Mouse (Mus musculus) heart, embryonic 15.5 days (tissue): ENCODE measurements at regions not wholly inside any gene's neighbourhood (a gene's known extent, or its start where the extent isn't known, plus 50 kb on each side); places are given as distances from the start of the nearest gene placed in this dataset.
A peak's percentile ranks its signal among the peaks of the same experiment; 100 is the strongest.

Source experiments
- ATAC-seq: fragments of 200-750 bp; cut with Nextera tagmentation; replicated peaks from 2 replicates; pipeline ENCODE4 v1.8.0; 2017; ENCODE audit warnings: low read depth, moderate TSS enrichment; ENCODE audit not compliant: insufficient number of reproducible peaks, insufficient read depth, low FRiP score
- H3K27ac ChIP-seq: fragments of 300-500 bp; sonication (generic); 2 replicates; pipeline ENCODE4 v1.5.1; 2015; ENCODE audit warnings: mild to moderate bottlenecking, inconsistent platforms
- H3K27me3 ChIP-seq: fragments of 300-500 bp; sonication (generic); 2 replicates; pipeline ENCODE4 v1.6.1; 2015; ENCODE audit warnings: inconsistent platforms
- H3K36me3 ChIP-seq: fragments of 300-500 bp; sonication (generic); 2 replicates; pipeline ENCODE4 v1.6.1; 2015; ENCODE audit warnings: mild to moderate bottlenecking, inconsistent platforms
- H3K4me1 ChIP-seq: fragments of 300-500 bp; sonication (generic); replicated peaks from 2 replicates; pipeline ENCODE4 v1.6.1; 2015; ENCODE audit warnings: inconsistent platforms
- H3K4me2 ChIP-seq: fragments of 300-500 bp; sonication (generic); 2 replicates; pipeline ENCODE4 v1.6.1; 2015; ENCODE audit warnings: inconsistent platforms, mild to moderate bottlenecking, moderate library complexity
- H3K4me3 ChIP-seq: fragments of 300-500 bp; sonication (generic); 2 replicates; pipeline ENCODE4 v1.5.1; 2015; ENCODE audit warnings: mild to moderate bottlenecking, inconsistent platforms
- H3K9ac ChIP-seq: fragments of 300-500 bp; sonication (generic); 2 replicates; pipeline ENCODE4 v1.6.1; 2015; ENCODE audit warnings: mild to moderate bottlenecking, inconsistent platforms
- H3K9me3 ChIP-seq: fragments of 300-500 bp; sonication (generic); replicated peaks from 2 replicates; pipeline ENCODE4 v1.6.1; 2016; ENCODE audit warnings: inconsistent platforms
- WGBS: fragments of 180-500 bp; shearing (Covaris S2); methylation state at CpG from one replicate; pipeline ENCODE4 v1.1.7; 2015; ENCODE audit warnings: mixed read lengths; 5-methylcytosine and 5-hydroxymethylcytosine counted together

DNA sequence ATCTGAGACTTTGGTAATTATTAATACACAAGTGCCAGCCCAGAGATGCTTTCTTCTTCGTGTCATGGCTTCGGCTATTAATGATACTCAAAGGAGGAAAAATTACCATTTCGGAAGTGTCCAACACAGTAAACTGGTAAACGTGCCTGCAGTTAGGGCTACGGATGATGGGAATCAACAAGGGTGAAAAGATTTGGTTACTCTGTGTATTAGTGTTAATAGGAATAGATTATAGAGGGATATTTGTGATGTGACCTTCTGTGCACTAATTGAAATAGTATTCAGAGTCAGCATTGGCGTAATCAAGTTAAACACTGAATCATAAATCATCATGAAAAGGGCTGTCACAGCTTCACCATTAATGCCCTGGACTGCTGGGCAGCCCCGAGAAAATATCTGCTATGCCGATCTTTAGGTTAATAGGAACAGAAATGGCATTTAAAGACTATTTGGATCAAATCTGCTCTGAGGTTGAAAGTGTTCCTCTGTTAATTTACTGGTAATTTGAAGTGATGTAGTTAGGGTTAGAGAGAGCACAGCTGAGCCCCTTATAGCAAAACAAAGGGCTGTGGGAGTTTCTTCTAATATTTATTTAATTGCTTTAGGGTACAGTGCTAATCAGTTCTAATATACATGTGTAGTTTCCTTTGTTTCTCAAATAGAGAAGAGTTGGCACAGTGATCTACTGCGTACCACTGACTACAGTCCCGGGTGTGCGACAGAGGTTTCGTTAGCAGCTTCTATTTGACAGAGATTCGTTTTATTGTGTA is 160.7 kb downstream of the Rpl36a-ps1 start:
- no peak for ATAC-seq
- no peaks in the 10 kb centered on the region for H3K9me3 ChIP-seq
- H3K9ac ChIP-seq, result no peak overlapping the region
- no peak overlapping the region for H3K27ac ChIP-seq
- H3K36me3 ChIP-seq, result no peaks in the 10 kb centered on the region
- H3K4me1 ChIP-seq, result no peaks in the 10 kb centered on the region
- no peak overlapping the region for H3K4me2 ChIP-seq
- no peaks in the 10 kb centered on the region for H3K27me3 ChIP-seq
- H3K4me3 ChIP-seq, result no peak overlapping the region
- WGBS, result 84% methylated on average over 13 of the region's 13 CpGs

DNA sequence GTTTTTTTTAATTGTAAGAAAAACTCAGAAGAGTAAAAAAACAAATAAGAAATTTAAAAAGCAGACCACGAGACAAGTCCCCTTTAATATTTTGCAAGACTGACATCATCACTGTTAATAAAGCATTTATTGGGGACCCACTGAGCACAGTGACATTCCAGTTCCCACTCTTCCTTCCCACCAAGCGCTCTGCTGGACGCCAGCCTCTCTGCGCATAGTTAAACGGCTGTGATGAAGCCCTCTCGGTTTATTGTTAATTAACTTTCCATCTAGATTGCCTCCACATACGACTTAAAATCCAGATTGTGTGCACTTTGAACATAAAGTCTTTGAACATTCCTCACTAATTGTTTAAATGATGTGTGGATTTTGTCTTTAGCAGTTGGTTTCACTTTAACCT is 161.7 kb downstream of the Rpl36a-ps1 start:
- H3K4me1 ChIP-seq, result no peaks in the 10 kb centered on the region
- H3K4me2 ChIP-seq, result no peak overlapping the region
- no peak overlapping the region for H3K4me3 ChIP-seq
- H3K9me3 ChIP-seq, result no peaks in the 10 kb centered on the region
- no peaks in the 10 kb centered on the region for H3K36me3 ChIP-seq
- H3K27me3 ChIP-seq, result no peaks in the 10 kb centered on the region
- ATAC-seq, result no peak
- H3K9ac ChIP-seq, result no peak overlapping the region
- H3K27ac ChIP-seq, result no peak overlapping the region
- 78% methylated on average over 7 of the region's 7 CpGs for WGBS

DNA sequence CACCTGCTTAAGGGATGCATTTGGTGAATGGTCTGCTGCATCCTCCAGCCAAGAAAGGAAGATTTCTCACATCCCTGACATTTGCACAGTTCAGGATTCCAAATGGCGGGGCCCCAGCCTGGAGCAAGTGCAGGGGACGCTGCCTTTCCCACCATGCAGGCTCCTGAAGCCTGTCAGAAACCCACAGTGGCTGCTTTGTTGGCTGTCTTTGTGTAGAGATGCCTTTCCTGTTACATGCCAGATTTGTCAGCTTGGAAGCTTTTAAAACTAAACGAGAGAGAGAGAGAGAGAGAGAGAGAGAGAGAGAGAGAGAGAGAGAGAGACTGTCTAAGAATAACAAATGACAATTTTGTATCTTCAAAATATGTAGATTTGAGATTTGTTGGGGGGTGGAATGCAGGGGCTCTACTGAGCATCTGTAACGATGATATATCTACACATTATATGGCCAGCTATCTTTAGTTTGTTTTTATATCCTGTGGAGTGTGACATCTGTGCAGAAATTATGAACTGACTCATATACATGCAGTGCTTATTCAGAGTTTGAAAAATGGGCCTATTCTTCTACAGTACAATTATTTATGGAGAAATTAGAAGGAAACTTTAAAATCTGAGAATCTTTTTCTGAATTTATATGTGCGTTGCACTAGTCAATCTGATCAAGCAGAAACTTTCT is 164.0 kb downstream of the Rpl36a-ps1 start:
- WGBS, result 57% methylated on average over 5 of the region's 5 CpGs
- Histone ChIP-seq H3K27me3 (no peaks in the 10 kb centered on the region), H3K27ac (no peak overlapping the region), H3K9ac (no peak overlapping the region), H3K4me1 (no peaks in the 10 kb centered on the region), H3K4me3 (no peak overlapping the region), H3K36me3 (no peaks in the 10 kb centered on the region), H3K4me2 (no peak overlapping the region), H3K9me3 (no peaks in the 10 kb centered on the region)
- ATAC-seq, result no peak

DNA sequence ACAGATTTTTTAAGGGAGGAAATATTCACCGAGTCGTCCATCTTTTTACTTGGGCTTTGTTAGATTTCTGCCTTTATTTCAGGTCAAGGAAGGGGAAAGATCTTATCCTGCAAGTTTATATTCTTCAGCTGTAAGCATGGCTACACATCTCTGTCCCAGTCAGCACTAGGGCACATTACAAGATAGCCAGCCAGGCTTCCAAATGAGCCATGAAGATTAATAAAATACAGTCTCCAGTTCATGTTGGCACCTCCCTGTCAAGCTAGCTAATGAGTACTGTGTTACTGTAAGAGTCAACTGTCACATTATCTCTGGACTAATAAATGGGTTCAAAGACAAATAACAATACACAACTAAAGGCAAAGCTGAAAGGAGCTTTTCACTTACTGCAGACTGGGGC is 166.6 kb downstream of the Rpl36a-ps1 start:
- no peak for ATAC-seq
- no peaks in the 10 kb centered on the region for H3K9me3 ChIP-seq
- H3K27ac ChIP-seq, result no peak overlapping the region
- WGBS, result 75% methylated on average over 2 of the region's 2 CpGs
- no peaks in the 10 kb centered on the region for H3K36me3 ChIP-seq
- no peak overlapping the region for H3K4me2 ChIP-seq
- H3K27me3 ChIP-seq, result no peaks in the 10 kb centered on the region
- no peaks in the 10 kb centered on the region for H3K4me1 ChIP-seq
- no peak overlapping the region for H3K4me3 ChIP-seq
- H3K9ac ChIP-seq, result no peak overlapping the region

DNA sequence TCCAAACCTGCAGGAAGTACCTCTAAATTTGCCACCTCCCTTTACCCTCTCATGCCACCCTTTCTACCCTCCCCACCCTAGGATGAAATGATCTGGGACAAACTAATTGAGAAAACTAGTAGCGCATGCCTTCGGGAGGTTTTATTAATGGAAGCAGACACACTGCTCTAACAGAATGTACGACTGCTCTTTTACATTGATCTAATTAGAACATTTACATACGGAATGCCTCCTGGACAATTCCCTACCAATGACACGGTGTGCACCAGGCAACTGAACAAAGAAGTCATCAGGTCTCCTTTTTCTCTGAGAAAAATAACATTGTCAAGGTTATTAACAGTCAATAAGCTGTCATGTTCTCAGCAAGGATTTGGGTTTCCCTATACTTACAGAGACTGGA is 180.5 kb downstream of the Rpl36a-ps1 start:
- WGBS, result 87% methylated on average over 5 of the region's 5 CpGs
- ATAC-seq, result no peak
- H3K27ac ChIP-seq, result no peak overlapping the region
- H3K4me1 ChIP-seq, result no peaks in the 10 kb centered on the region
- no peaks in the 10 kb centered on the region for H3K9me3 ChIP-seq
- H3K9ac ChIP-seq, result no peak overlapping the region
- H3K27me3 ChIP-seq, result no peaks in the 10 kb centered on the region
- no peak overlapping the region for H3K4me2 ChIP-seq
- no peaks in the 10 kb centered on the region for H3K36me3 ChIP-seq
- H3K4me3 ChIP-seq, result no peak overlapping the region

DNA sequence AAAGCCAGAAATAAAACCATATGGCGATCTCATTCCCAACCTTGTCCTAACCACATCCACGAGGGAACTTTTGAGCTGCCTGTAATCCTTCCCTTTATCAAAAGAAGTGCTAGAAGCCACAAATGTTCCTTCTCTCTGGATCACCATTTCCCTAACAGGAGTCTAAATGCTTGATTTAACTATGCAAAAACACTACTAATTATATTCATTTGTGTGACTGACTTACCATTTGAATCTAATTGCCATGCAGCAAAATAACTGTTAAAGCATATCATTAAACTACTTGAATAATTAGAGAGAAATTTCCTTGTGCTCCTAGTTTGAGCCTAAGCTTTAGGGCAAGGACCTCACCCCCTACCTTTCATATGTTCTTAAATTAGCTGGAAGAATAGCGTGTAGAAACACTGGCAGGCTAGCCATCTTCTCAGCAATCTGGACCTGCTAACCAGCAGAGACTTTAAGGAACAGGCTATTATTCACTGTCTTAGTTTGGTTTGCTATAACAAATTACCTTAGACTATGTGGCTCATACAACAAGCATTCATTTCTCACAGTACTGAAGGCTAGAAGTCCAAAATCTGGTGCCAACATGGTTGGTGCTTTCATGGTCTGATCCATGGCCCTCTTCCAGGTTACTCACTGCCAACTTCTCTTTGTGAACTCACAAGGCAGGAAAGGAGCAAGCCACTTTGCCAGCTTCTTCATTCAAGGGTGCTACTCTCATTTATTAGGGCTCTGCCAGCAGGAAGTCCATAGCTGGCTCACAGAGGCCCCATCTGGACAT is 183.7 kb downstream of the Rpl36a-ps1 start:
- H3K4me3 ChIP-seq, result no peak overlapping the region
- H3K36me3 ChIP-seq, result no peaks in the 10 kb centered on the region
- H3K27ac ChIP-seq, result no peak overlapping the region
- no peak overlapping the region for H3K4me2 ChIP-seq
- H3K9me3 ChIP-seq, result no peaks in the 10 kb centered on the region
- no peaks in the 10 kb centered on the region for H3K27me3 ChIP-seq
- no peaks in the 10 kb centered on the region for H3K4me1 ChIP-seq
- H3K9ac ChIP-seq, result no peak overlapping the region
- ATAC-seq, result no peak
- WGBS, result 83% methylated on average over 3 of the region's 3 CpGs

DNA sequence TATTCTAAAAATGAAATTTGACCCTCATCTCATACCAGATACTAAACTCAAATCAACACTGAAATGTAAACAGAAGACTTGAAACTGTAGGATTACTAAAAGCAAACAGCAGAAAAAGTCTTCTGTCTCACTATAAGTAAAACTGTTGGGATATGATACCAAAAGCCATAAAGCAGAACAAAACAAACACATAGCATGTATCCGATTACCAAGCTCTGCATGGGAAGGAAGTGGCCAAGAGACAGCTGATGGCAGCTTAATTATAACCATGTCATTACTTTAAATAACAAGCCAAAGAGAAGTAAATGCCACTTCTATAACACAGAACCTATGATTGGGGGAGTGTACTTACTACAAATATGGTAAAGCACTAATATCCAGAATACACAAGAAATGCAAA is 186.0 kb downstream of the Rpl36a-ps1 start:
- H3K27ac ChIP-seq, result no peak overlapping the region
- H3K9ac ChIP-seq, result no peak overlapping the region
- WGBS, result 55% methylated on average over 1 of the region's 1 CpGs
- no peaks in the 10 kb centered on the region for H3K9me3 ChIP-seq
- H3K36me3 ChIP-seq, result no peaks in the 10 kb centered on the region
- ATAC-seq, result no peak
- H3K4me2 ChIP-seq, result no peak overlapping the region
- no peaks in the 10 kb centered on the region for H3K4me1 ChIP-seq
- H3K4me3 ChIP-seq, result no peak overlapping the region
- no peaks in the 10 kb centered on the region for H3K27me3 ChIP-seq

DNA sequence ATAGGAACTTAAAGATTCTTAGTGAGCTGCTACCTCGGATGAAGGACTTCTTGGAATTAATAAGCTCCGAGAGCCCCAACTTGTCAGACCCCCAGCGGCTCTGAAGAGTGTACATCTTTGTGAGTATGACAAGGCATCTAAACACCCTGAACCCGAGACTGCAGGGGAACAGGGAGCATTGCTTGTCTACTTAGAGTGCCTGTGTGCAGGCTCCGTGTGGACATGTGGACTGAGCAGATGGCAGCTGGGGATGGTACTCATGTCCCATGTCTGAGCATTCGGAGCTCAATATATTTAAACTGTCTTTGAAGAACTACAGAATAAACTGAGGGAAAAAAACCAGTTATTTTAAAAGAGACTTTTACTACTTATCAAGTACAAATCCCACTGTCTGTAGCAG is 189.1 kb downstream of the Rpl36a-ps1 start:
- Histone ChIP-seq H3K4me1 (0 out of 2 replicates have a peak, but pooled peaks cover 5% of the 10 kb centered on the region), H3K27ac (no peak overlapping the region), H3K27me3 (no peaks in the 10 kb centered on the region), H3K36me3 (no peaks in the 10 kb centered on the region), H3K9ac (no peak overlapping the region), H3K9me3 (no peaks in the 10 kb centered on the region), H3K4me2 (no peak overlapping the region), H3K4me3 (no peak overlapping the region)
- WGBS, result 77% methylated on average over 6 of the region's 6 CpGs
- ATAC-seq, result no peak

DNA sequence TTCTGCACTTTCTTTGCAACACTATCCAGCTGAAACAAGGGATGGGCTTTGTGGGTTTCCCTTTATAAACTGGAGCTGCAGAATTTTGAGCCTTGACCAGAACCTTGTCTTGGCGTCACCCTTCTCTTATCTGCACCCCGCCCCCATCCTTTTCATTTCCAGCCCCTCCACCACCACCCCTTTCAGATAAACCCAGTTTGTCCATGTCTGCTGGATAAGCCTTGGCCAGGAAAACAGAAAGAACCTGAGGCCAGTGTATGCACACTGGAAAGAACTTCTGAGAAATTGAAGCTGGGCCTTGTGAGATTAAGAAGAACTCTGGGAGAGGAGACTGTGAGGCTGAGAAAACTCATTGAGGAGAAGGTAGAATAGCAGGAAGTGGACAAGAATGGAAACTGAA is 192.8 kb downstream of the Rpl36a-ps1 start:
- Histone ChIP-seq H3K36me3 (no peaks in the 10 kb centered on the region), H3K4me1 (0 out of 2 replicates have a peak, but pooled peaks cover 5% of the 10 kb centered on the region), H3K27ac (no peak overlapping the region), H3K9me3 (no peaks in the 10 kb centered on the region), H3K9ac (no peak overlapping the region), H3K4me2 (no peak overlapping the region), H3K4me3 (no peak overlapping the region), H3K27me3 (no peaks in the 10 kb centered on the region)
- ATAC-seq, result peak; percentile 60; the same call in 1 of the 2 replicates
- 36% methylated on average over 2 of the region's 2 CpGs for WGBS

DNA sequence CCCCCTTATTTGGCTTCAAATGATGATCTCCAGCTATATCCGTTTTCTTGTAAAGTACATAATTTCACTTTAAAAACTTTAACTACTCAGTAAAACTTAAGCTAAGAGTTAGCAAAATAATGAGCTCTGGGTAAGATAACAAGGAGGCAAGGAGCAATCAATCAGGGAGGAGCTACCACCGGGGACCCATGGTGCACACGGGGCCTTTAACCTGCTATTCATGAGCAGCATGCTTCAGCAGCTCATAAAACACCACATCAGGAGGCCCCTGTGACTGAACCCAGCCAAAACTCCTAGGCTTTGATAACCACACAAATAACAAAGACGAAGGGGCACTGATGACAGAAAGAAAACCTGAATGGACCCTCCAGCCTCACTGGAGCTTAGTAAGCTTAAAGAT is 202.1 kb downstream of the Rpl36a-ps1 start:
- no peaks in the 10 kb centered on the region for H3K9me3 ChIP-seq
- no peak overlapping the region for H3K9ac ChIP-seq
- H3K27ac ChIP-seq, result no peak overlapping the region
- H3K27me3 ChIP-seq, result no peaks in the 10 kb centered on the region
- H3K4me2 ChIP-seq, result no peak overlapping the region
- H3K36me3 ChIP-seq, result no peaks in the 10 kb centered on the region
- WGBS, result 65% methylated on average over 4 of the region's 4 CpGs
- H3K4me1 ChIP-seq, result no peaks in the 10 kb centered on the region
- ATAC-seq, result no peak
- H3K4me3 ChIP-seq, result no peak overlapping the region

DNA sequence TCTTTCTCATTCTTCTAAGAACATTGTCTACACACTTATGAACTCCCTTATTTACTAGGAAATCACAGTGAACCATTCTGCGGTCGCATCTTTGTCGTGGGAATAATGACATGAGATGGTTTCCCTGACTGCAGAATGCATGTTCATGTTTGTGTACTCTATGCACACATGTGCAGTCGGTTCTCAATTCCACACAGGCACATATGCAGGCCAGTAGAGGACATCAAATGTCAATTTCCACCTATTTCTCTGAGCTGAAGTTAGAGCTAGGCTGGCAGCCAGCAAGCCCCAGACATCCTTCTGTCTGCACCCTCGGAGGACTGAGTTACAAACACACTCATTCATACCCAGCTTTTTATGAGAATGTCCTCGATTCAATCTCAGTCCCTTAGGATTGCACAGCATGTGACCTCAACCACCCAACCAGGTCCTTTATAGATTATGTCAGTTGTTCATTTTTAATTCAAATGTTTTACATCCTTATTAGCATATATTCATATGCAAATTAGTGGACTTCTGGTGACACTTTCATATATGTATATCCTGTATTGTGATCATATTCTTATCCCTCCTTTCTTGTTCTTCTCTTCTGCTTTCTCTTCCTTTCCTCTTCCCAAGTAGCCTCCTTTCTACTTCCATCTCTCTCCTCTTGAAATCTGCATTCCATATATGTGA is 202.7 kb downstream of the Rpl36a-ps1 start:
- Histone ChIP-seq H3K4me3 (no peak overlapping the region), H3K27ac (no peak overlapping the region), H3K9me3 (no peaks in the 10 kb centered on the region), H3K4me1 (no peaks in the 10 kb centered on the region), H3K27me3 (no peaks in the 10 kb centered on the region), H3K9ac (no peak overlapping the region), H3K4me2 (no peak overlapping the region), H3K36me3 (no peaks in the 10 kb centered on the region)
- ATAC-seq, result no peak
- WGBS, result 79% methylated on average over 6 of the region's 6 CpGs
